Mouse (Mus musculus) C2C12 (cell line): Measurements from ENCODE around the gene Il6ra.

Experiments
- CTCF ChIP-seq: IDR thresholded peaks from one replicate; pipeline ENCODE4 v1.5.1; 2011; ENCODE audit not compliant: control insufficient read depth, insufficient read depth, insufficient read length
- USF1 ChIP-seq: IDR thresholded peaks from one replicate; pipeline ENCODE4 v1.6.1; 2011; ENCODE audit warnings: low read depth, mild to moderate bottlenecking, control low read depth, moderate library complexity

DNA sequence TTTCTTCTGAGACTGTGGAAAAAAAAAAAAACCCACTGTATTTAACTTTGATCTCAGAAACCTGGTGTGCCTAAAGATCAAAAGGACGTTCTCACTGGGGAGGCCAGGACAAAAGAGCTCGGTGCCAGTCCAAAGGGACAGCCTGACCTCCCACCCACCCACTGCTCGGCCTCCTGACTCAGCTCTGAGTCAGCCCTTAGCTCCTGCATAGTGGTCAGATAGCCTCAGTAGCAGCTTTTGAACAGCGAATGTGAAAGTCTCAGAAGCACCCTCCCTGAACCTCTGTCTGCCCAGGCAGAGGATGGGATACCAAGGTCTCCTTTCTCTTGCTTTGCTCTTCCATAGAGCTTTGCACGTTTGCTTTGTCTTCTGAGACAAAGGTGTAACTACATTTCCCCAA is 16.4 kb downstream of the Il6ra start:
- TF ChIP-seq CTCF (no peak), USF1 (no peak)
